Mouse (Mus musculus) adipocyte (in vitro differentiated cells): ENCODE data around the gene Arhgdia.
"Not testable (repeated sequence)": the region's sequence is repeated elsewhere in the genome, so short reads cannot be mapped to it uniquely, and the experiment has no call there.

Experiments used
- DNase-seq: peaks from one replicate; pipeline ENCODE4 v3.0.0-alpha.2; 2016; ENCODE audit warnings: low spot score

Gene Arhgdia

DNA sequence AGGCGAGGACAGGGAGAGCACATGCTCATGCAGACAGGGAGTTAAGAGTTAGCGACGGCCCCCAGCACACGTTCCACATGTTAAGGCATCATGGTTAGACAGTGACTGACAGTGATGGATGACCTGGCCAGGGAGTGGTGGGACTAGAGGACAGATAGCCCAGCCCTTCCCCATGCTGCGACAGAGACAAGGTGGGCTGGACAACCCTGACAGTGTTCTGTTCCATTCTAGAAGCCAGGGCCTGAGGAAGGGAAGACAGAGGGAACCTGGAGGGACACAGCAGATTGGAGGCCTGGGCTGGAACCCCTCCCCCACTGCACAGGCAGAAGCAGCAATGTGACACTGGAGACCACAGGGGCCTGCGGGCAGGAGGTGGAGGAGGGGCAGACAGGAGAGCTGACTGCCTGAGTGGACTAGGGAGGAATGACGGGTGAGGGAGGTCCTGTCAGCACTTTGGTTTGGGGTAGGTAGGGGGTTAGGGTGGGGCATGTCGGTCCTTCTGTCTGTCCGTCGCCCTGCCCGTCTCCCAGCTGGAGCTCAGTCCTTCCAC lies 2.7 kb downstream of the Arhgdia start:
- DNase-seq, result no peak

GRCm38 (mm10) chr11:120578024-120578693 lies 3.3 kb downstream of the Arhgdia start:
- no peak for DNase-seq

DNA sequence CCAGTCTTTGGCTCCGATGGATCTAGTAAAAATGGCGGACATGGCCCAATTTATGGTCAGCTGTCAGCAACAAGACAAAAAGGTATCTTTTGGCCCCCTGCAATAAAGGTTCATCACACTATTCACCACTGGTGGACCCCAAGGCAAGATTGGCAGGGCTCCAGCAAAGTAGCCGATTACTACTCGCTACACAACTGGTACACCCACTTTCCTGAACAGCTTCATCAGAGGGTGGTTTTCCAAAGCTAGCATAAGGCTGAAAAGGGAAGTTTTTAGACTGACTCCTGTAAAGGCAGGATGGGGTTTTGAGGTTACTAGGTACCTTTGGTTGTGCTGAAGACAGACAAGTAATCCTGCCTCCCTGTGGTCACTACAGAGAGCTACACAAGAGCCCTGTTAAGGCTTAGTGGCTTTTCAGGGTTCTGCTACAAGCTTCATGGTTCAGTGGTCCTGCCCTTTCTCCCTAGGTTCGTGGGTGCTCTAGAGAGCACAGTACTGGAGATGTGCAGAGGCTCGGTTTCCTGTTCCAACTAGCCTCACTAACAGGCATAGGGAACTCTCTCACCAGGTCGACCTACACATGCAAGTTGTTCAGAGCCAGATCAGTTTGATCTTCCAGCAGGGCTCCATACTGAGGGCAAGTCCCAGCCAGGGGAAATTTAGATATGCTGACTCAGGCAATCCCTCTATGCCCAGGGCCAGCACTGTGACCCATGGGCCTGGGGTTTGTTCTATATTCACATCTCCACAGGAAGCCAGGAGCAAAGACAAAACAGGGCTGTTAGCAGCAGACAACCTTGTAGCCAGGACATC lies 4.0 kb downstream of the Arhgdia start:
- DNase-seq, result peak; percentile 63

DNA sequence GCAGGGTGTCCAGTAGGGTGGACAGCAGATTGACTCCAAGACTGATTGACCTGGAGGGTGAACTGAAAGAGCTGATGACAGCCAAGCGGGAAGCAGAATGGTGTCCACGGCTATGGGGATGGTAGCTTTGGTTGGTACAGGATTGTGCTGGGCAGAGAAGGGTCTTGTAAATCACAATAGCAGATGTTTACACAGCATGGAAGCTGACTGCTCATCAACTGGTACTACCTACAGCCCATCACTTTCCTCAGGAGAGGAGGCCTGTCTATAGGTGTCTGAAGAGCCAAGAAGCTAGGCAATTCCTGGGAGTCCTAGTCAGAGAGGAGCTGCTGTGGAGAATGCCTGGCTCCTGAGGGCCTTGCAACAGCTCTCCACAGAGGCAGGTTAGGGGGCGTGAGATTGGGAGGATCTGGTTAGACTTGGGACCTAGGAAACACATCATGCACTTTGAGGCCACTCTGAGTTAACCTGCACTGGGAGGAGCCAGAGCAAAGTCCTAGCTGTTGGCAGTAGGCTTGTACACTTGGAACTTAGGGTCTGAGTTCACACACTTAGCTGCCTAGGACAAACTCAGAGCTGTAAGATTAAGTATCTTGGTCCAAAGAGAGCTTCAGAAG lies 5.0 kb downstream of the Arhgdia start:
- no peak for DNase-seq

- no peak for DNase-seq
These were observed 5.5 kb downstream of the Arhgdia start for GRCm38 (mm10) chr11:120575940-120576339.

- DNase-seq, result no peak
These were observed 6.4 kb downstream of the Arhgdia start for GRCm38 (mm10) chr11:120575046-120575445.

- no peak for DNase-seq
These were observed 7.2 kb downstream of the Arhgdia start for GRCm38 (mm10) chr11:120574278-120574600.

GRCm38 (mm10) chr11:120573585-120574277 lies 7.7 kb downstream of the Arhgdia start:
- DNase-seq, result no peak

- DNase-seq, result peak; percentile 99
These were observed 8.5 kb downstream of the Arhgdia start, which contains the start of gene P4hb for GRCm38 (mm10) chr11:120572752-120573584. P4hb (minus strand) TSS chr11:120573253.

GRCm38 (mm10) chr11:120572417-120572751 lies 9.0 kb downstream of the Arhgdia start:
- DNase-seq, result no peak

DNA sequence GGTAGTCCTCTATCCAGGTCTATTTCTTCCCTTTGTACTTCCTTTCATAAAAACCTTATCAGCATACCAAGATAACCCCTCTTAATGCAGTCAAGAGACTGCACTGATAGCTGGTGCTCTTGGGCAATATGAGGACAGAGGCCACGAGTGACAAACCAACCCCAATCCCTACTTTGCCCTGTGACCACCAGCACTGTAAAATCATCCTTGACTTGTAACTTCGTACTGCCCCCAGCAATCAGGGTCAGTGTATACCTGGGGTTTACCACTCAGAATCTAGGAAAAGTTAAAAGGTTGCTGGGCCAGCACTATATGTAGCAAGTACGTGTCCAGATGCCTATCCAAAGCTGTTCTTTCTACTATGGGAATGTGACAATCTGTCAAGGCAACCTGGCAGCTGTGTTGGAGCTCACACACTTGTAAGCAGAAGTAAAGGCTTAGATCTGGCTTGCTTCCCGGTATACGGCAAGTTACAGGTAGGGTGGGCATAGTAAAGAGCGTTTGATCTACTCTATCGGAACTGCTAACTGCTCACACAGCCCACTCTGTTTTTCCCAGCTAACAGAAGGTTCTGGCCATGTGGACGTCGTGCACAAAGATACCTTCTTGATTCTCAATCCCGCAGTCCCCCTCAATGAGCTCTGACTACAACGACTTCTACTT lies 9.5 kb downstream of the Arhgdia start:
- no peak for DNase-seq

- DNase-seq, result no peak
These were observed 10.3 kb downstream of the Arhgdia start for GRCm38 (mm10) chr11:120571122-120571521.

- no peak for DNase-seq
These were observed 13.1 kb downstream of the Arhgdia start for GRCm38 (mm10) chr11:120568324-120568723.

GRCm38 (mm10) chr11:120565114-120565513 lies 16.3 kb downstream of the Arhgdia start:
- DNase-seq, result no peak

DNA sequence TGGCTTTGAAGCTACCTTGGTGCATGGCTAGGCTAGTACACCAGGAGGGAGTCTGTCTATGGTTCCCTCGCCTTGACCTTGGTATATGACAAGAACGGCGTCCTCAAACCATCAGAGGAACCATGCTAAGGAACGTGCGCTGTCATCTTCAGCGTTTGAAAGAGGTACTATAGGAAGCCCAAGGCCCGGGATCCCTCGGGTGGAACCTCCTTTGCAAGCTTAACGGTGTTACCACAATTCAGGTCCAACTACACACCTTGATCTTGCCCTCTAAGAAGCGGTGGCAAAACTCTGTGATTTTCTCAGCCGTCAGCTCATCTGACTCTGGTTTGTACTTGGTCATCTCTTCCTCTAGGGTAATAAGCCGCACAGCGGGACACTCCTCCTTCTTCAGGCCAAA lies 18.5 kb downstream of the Arhgdia start:
- no peak for DNase-seq

DNA sequence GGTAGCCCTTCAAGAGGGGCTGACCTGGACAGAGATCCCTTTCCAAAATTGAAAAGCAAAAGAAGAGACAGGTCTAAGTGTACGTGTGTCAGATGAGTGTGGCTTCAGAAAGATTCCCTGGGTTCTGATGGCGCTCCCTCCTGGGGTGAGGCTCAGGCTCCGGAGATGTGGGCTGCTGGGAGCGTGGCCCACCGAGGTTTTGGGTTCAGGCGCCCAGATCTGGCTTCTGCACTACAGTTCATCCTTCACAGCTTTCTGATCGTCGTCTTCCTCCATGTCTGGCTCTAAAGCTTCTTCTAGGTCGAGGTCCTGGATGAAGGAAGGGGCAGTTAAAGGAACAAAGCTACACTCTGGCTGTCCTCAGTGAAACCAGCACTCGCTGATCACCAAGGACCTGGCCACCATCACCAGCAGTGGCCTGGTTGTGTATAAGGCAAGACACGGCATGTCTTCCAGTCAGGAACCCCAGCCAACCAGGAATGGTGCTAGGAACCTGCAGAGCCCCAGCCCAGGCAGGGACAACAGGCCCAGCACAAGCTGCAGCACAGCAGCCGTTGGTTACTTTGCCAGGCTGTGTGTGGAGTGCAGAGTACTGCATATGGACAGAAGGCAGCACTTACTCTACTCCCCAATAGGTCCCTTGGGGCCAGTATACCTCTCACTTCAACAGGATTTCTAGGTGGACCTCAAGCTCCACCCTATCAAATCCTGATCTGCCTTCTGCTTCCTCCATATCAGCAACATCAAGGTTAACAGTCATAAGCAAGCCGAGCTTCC lies 20.3 kb downstream of the Arhgdia start:
- no peak for DNase-seq

- DNase-seq, result not testable (repeated sequence)
These were observed 22.6 kb downstream of the Arhgdia start for GRCm38 (mm10) chr11:120558843-120559242.

- DNase-seq, result no peak
These were observed 26.2 kb downstream of the Arhgdia start for GRCm38 (mm10) chr11:120555260-120555659.

DNA sequence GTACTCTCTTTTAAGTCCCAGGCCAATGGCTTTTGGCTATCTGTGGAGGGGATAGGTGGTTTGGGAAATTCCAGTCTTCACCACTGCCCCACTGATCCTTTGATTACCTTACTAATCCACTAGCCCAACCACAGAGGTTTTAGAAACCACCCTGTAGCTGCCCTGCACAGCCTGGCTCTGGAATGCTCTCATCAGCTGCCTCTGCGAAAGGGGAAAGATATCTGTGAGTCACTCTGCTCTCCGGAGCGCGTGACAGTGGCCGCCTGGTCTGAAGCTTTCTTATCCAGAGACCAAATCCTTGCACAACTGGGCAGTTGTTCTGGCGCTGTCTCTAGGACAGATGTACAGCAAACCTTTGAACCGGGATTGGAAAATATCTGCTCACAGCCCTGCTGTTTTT lies 26.6 kb downstream of the Arhgdia start:
- peak; percentile 91 for DNase-seq

GRCm38 (mm10) chr11:120552736-120553135 lies 28.7 kb downstream of the Arhgdia start:
- no peak for DNase-seq
